Mouse (Mus musculus): ENCODE data around the gene Plod2.
A peak's percentile ranks its signal among the peaks of the same experiment; 100 is the strongest.

Gene Plod2

DNA sequence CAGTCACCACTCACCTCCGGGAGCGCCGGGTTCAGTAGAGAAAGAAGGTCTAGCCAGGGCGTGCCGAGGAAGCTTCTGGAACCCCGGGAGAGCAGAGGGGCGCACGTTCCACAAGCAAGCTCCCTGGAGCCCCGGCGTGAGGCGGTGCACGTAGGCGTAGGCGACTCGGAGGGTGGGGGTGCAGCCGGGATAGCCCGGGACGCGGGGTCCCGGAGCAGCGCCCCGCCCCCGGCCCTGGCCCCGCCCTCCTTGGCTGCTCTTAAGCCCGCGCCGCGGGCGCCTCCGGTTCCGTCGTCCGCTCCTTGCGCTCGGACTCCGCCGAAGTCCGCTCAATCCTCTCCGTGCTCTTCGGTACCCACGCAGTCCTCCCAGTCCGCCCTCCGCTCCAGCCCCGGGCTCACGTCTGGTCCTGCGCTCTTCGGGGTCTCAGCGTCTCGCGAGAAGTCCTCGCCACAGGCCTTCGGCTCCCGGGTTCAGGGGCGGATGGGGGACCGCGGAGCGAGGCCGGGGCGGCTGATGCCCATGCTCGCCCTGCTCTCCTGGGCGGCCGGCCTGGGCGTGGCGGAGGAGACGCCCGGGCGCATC lies at the start of gene Plod2:
TSS of gene Plod2 (plus strand) at position 247 of the 585 bp plus-strand sequence.
- DNase-seq, result peak; percentile 84

DNA sequence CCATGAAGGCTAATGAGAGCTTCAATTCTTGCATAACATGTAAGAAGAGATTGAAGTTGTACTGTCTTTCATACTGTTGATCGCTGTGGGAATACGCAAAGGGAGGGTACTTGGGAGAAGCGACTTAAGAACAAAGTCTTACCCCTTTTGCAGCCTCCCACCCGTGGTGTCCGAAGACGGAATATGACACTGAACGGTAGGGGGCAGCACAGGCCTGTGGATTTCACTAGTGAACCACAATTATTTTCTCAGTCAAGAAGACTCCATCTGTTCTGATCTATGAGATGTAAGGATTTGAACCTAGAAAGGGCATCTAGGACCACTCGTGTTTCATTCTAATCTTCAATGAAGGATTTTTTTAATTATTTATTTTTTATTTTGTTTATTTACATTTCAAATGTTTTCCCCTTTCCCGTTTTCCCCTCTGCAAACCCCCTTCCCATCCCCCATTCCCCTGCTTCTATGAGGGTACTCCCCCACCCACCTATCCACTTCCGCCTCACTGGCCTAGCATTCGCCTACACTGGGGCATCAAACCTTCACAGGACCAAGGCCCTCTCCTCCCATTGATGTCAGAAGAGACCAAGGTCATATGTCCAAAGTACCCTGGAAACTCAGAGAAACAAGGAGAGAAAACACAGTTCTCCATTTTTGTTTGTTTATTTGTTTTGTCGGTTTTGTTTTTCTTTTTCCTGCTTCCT lies 42.2 kb upstream of the Plod2 start:
- DNase-seq, result peak; percentile 88

DNA sequence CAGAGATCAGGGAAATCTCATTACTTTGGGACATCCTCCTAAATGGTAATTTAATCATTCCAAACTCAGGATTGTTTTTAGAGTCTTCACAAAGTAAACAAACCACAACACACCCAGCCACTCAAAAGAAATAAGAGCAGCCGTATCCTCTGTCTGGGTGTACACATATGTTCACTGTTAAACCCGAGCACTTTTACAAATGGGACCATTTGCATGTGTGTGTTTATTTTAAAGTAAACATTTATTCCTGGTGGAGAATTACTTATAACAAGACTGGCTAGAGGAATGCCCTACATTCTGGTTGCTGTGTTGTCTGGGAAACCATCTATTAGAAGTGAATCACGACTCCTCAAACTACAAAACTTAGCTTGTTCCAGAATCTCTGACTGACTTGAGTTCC lies 37.8 kb upstream of the Plod2 start:
- no peak for DNase-seq

DNA sequence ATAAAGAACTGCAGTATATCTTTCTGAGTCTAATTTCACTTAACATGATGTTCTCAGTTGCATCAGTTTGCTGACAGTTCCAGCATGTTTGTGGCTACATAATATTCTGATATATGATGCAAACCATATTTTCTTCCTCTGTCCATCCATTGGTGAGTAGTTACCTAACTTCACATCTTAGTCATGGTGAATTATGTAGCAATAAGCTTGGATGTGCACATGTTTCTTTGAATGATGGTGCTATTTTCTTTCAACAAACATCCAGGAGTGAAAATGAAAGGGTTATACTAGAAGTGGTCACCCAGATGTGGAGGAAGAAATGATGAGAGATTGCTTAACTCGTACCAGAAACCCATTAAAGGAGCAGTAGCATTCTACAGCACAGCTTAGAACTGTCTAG lies 37.1 kb upstream of the Plod2 start:
- no peak for DNase-seq

DNA sequence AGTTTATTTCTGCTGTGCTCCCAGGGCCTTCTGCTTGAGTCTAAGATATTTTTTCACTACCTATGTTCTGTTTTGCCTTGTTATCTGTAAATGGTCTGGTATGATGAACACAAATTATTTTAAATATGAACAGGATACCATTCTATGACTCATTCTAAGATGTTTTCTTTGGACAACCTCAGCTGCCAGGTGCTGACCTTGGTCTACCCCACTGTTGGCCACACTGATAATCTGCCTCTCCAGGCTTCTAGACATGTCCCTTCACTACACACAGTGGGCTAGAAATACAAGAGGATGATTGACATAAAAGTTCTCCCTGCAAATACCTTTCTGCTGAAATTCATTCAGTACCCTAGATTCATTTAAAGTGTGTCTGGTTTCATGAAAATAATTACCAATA lies 30.3 kb upstream of the Plod2 start:
- DNase-seq, result no peak

DNA sequence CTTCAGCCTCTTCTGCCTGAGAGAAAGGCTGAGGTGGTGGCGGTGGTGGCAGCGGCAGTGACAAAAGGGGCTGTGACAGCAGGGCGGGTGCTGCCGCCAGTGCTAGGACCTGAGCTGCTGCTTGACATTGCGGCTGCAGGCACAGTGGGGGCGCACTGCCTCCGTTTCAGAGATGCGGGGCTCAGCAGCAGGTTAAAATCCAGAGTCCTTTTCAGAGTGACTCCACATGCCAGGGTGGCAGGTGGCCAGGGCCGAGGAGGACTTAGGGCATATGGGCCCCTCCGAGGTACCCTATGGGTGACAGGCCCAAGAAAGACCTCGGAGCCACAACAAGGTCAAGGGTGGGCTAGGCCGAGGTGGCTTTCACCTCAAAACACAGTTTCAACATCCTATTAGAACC lies 25.0 kb upstream of the Plod2 start:
- DNase-seq, result no peak

DNA sequence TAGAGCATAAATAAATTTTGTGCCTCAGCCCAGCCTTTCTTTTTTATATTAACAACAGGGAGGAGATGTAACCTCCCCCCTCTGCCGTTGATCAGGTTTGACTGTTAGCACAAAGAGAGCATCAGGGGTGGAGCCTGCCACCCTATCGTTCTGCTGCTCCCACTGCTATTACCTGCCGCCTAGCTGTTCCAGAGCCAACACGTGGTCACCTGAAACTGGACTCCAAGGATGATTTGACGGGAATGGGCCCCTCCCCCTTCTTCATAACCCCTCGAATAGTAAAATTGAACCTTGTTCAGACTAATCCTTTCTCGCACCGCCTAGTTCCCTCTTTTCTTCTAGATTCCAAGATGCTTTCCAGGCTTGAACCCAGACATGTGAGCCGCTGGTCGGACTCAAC lies 21.3 kb upstream of the Plod2 start:
- DNase-seq, result peak; percentile 10

DNA sequence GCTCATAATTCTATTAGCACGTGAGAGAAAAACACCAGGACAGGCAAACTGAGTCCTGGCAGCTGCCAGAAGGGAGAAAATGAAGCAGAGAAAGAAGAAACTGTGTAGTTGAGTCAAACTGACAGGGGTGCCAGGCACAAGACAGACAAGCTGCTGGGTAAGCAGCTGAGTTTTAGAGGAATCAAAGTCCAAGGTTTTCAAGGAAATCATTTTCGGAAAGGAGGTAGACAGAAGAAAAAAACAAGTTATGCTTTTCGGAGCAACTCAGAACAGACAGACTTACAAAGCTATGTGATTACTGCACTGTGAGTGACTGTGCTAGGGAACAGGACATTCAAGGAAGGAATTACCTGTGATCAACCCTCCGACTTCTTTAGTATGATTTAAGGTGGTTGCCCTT lies 17.5 kb upstream of the Plod2 start:
- no peak for DNase-seq

DNA sequence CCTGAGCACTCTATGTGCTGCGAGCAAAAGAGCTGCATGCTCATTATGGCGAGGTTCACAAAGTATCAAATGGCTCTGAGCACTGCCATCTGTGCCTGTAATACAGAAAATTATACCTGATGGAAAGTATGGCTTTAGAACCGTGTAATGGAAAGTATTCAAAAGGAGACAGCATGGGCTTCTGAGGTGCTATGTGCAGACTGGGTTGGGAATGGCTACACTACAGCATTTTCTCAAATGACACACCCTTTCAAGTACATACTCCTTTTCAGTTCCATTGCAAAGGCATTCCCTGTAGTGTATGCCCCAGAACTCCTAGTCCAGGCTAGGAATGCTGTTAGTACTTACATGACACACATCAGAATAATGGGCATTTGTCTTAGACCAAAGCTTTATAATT lies 12.0 kb upstream of the Plod2 start:
- no peak for DNase-seq

DNA sequence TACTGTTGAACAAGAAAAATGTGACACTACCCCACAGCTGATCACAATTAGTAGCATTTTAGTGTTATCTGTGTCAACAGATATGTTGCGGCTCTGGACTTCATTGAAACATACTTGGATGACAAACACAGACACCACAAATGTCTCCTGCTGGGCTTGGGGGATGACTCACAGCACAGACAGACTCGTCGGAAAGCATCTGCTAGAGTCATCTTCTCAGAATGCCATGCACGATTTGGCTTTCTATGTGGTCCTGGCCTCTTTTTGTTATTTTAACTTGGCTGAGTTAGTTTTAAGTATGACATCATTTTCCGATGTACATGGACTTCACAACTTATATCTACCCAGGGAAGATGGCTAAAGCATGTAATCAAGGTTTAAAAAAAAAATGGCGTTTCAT lies 4.3 kb upstream of the Plod2 start:
- no peak for DNase-seq

DNA sequence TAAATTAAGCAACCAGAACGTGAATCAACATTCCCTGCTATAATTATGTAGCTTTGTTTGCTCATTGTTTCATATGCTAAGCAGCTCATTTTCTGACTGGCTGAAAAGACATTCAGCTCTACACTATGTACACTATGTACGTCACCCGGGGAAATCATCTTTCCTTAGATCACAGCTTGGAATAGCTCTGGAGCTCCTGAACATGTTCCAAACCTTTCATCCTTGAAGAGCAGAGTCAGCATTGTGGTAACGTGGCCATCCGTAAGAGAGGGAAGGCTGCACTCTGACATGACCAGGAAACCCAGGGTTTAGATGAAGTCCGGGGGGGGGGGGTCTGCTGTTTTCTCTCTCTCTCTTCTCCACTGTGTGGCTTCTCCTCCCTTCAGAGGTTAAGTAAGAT lies 3.8 kb upstream of the Plod2 start:
- DNase-seq, result no peak

DNA sequence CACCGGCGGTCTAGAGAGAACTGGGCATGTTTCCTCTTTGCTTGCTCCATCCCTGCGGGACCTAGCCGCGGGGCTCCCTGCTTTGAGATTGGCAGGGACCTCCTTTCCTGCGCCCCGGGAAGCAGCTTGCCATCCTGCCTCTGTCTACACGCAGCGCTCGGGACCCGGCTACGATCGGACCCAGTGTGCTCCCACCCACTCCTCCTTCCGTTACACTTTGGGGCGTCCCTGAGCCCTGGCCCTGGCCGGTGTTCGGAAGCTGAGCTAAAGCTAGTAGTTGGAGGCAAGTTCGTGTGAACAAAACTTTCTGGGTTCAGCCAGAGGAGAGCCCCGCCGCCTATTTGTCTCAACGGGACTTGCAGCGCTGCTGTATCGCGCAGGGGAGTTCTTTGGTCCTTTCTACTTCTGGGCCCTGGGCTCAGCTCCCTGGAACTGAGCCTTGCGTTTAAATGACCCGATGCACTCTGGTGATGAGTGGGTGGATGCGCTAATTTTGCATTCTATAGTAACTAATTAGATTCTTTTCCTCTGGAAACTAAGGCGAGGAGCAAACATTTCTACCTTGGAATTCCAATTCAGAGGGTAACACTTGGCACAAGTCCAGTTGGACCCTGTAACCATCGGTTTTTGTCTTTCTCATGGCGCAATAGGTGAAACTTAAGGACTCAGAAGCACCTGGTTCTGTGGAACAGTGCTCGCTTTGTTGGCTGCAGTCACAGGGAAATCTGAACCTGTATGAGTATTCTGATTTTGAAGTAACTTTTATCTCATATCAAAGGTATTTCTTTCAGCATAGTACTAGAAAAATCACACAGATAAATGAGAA lies 781 bp downstream of the Plod2 start:
- DNase-seq, result peak; percentile 64

DNA sequence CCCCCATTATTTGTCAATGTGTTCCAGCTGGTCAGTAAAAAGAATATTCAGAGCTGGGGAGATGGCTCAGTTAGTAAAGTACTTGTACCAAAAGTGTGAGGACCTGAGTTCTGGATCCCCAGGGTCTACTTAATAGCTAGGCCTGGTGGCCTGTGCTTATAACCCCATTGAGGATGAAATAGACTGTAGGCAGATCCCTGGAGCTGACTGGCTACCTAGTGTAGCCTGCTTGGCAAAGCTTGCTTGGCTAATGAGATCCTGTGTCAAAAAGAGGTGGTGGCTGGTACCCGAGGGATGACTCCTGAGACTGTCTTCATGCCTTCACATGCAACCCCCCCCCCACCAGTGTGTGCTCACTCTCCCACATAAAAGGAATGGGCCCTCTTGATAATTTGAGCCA lies 2.1 kb downstream of the Plod2 start:
- DNase-seq, result no peak

DNA sequence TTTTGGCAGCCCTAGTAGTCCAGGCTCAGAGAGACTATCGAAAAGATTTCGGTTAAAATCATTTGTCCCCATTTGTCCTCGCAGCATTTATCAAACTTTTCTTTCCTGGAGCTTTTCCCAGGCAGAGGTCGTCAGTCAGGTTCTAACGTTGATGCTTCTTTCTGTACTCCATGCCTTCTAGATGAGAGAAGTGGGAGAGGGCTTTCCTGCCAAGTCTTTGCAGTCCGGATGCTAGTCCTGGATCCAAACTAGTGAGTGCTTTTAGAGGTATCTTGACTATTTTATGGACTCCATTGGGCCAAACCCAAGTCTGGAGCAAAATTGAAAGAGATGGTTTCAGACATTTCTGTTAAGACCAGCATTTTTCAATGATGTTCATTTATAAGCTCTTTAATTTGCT lies 3.0 kb downstream of the Plod2 start:
- no peak for DNase-seq

DNA sequence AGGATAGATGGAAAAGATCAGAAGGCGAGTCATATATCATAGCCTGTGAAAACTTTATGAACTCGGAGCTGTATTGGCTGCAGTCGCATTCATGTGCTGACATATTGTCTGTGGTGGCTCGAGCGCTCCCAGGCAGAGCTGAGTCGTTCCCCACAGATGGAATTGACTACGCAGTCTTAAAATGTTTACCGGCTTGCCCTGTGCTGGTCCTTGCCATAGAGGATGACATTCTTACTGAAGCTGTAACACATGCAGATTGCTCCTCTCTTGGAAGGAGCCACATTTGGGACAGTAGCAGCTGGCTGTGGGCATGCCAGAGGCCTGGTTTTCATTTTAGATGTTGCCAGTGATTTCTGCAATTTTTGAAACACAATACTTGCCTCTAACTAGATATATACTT lies 4.4 kb downstream of the Plod2 start:
- no peak for DNase-seq

DNA sequence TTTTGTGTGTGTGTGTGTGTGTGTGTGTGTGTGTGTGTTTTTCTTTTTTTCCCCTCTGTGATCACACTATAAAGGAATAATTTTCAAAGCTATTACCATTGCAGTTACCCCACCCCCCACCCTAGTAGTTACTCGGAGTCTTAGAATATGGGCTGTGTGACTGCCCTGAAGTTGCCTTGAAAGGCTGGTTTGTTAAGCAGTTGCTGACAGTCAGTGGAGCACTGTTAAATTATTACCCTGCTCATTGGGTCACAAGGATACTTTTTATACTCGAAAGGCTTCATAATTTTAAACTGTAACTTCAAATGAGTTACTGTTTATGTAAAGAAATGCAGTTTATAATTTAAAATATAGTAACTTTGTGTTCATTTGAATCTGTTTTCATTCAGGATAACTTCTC lies 5.1 kb downstream of the Plod2 start:
- DNase-seq, result no peak

DNA sequence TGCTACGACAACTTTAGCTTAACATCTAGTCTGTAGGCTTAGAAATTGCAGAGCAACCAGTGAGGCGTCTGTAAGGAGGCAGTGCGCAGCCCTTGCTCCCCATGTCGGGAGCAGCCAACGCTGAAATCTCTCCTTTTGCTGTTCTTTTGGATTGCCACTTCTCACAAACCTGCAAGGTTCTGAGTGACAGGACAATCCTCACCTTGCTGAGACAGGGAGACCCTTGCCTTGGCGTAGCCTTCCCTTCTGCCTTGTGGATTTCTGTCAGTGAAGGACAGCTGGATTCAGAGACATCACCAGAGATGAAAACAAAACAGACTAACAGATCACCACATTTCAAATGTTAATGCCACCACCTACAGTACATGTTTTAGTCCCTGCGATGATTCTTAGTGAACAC lies 5.8 kb downstream of the Plod2 start:
- DNase-seq, result no peak

DNA sequence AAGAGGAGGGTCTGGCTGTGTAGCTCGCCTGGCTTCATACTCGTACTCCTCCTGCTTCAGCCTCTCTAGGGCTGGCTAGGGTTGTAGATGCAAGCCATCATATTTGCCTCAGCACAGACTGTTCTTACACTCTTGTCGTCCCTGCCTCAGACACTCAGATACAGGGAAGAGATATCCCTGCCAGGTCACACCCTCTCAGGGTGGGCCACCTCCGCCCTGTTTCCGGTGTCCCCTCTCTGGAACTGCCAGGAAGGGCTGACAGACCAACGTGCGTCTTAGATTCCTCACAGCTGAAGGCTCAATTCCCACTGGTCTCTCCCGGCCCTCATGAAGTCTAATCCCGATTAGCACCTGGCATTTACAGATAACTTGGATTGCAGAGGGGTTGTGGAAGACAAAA lies 6.6 kb downstream of the Plod2 start:
- DNase-seq, result no peak

DNA sequence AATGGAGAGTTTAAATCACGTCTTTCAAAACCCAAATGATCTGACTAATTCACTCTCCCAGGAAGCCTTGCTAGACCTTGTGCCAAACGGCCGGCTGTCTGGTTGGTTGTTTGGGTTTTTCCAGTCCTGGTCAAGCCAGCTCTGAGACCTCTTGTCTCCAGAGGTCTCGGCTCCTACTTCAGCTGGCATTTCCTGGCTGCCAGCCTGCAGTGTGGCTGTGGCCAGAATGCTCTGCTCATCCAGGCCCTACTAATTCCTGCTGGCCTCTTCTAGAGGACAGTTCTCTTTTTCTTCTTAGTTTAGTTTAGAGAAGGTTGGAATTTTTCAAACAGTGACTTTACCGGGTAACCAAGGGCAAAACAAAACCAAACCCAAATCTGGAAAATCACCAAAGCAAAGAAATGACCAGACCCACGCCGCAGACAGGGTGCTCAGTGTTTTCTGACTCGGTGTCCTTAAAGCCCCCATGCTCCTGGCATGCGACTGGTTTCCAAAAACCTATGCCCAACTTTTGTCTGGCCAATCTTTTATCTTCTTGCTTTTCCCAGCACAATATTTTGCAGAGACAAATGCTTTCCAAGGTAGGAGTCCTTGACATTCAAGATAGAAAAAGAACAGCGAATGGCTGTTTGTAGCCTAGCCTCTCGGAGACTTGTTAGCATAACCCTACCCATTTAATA lies 7.9 kb downstream of the Plod2 start:
- peak; percentile 58 for DNase-seq

DNA sequence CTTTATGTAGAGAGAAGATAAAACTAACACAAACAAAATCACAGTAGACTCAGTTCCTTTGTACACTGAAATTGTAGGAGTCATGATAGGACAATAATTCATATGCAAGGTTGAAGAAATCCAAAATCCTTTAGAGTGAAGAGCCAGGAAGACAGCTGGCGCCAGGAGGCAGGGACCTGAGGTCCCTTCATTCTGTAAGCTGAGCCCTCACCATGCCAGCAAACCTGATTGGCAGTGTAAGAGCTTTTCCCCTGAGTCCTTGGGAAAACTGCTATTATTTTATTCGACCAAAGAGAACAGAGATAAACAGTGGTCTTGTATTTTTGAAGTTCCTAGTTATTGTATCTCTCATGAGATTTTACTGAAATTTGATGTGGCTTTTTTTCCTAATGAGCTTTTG lies 9.0 kb downstream of the Plod2 start:
- no peak for DNase-seq

DNA sequence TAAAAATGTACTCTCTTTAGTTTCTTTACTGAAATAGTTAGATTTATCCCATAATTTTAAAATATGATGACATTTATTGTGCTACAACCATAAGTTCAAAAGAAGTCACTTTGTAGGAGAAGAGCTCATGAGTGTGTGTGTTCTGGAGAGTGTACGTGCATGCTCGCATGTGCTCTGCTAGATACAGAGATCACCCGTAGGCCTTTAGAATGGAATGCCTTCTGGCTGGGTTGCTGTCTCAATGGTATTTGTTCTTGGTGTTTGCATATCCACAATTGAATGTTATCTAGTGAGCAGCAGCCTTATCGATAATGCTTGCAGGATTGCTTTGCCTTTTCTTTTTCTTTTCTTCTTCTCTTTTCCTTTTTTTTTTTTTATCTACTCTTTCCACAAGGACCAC lies 9.6 kb downstream of the Plod2 start:
- DNase-seq, result no peak

DNA sequence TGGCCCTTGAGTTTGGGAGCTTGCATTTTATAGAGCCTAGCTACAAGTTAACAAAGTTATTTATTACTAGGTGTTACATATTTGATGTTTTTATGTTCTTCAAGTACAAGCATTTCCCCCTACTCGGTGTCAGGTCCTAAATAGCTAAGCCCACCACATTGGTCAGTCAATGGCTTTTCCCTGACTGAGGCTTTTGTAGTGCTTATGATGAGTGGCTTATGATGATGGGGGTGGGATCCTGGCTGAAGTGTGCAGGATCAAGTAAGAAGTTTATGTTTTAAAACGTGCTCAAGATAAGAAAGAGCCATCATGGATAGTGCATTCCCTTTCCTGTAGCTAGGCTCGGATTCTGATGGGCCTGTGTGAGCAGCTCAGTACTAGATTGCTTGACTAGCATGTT lies 10.7 kb downstream of the Plod2 start:
- DNase-seq, result no peak
